Mouse (Mus musculus): ENCODE results near the gene Rpl27.
"Not testable (repeated sequence)": the region's sequence is repeated elsewhere in the genome, so short reads cannot be mapped to it uniquely, and the experiment has no call there.

Gene Rpl27

DNA sequence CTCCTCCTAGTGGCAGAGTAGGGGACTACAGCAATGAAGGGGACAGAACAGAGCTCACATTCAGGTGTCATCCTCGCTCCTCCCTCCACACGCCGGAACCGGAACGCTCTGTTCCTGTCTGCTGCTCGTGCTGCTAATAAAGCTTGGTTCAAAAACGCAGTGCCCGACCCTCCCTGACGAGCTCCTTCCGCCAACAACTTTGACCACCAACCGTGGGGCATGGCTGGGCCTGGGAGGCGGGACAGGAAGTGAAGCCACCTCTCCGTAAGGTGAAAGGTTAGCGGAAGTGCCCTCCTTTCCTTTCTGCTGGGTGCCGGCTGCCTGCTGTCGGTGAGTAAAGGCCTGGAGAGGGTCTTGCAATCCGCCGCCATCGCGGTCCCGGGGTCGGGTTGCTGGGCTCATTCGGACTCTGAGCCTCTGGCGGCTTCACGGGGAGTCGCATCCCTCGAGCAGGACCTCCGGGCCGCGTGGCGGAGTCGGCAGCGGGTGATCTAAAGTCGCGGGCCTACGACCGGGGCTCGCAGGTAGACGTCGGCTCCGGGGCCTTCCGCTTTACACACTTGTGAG is at the start of gene Rpl27:
TSS of gene Rpl27 (plus strand) at position 172 of the 567 bp plus-strand sequence.
- DNase-seq (ENCODE audit: low spot score in 2 of 2): peak; percentile 82 to 93

GRCm38 (mm10) chr11:101395110-101395509 is 47.0 kb upstream of the Rpl27 start:
- DNase-seq (ENCODE audit: low spot score in 2 of 2): peak in 1 of 2 experiments; percentile 52

- no peak for DNase-seq (ENCODE audit: low spot score in 2 of 2)
Measured at GRCm38 (mm10) chr11:101415306-101415705, 26.8 kb upstream of the Rpl27 start.

DNA sequence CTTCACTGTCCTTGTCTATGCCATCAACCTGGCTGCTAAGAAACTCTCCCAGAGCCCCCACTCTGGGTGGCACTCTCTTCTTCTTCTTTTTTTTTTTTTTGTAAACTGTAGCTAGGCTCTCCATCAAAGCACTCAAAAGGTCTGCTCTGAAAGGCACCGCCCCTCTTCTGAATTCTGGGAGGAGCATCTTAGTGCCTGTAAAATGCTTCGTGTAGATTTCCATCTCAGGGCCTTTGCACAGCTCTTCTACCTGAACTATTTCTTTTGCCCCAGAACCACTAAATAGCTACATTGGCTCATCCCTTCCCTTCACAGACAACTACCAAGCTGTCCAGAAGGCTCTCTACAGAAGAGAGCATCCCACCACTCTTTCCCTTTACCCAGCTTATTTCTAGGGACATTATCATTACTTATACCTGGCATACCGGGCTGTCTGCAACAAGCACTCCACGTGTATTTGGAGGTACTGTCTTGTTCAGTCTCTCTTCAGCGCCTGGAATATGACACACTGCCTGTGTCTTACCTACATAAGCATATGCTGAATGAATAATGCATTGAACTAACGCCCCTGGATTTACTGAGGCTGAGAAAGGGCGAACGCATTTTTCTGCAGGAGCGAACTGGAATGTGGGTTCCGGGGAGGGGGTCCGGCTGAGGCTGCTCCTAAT is 25.5 kb upstream of the Rpl27 start:
- no peak for DNase-seq (ENCODE audit: low spot score in 2 of 2)

DNA sequence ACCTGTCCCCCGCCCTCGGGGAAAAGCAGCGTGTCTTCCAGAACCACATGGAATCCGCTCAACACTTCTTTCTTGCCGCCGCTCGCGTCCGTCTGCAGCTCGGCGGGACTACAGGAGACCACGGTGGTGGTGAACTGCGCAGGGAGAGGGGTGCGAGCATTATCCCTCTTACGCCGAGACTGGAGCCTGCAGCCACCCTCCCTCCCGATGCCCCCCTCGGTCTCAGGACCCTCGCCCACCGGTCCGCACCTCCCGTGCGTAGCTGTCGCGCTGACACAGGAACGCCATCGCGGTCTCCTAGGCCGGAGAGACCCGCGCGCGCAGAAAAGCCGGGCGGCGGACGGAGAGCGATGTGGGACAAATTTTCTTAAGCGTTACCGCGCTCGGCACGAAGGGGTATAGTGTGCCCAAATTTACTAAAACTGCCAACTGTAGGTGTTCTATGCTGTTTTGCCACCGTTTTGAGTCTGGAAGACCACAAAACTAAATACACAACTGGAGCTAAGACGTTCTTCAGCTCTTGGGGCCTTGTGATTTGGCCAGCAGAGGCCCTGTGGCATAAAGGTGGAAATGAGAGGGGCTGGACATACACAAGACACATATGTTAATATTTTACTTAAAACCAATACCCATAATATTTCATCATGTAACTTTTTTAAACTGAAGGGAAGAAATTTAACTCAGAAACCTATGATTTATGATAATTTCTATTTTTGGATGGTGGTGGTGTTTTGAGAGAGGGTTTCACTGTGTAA is 24.8 kb upstream of the Rpl27 start, which contains the start of gene Aarsd1:
TSS of gene Aarsd1 (minus strand) at position 515 of the 755 bp plus-strand sequence.
- peak; percentile 83 to 89 for DNase-seq (ENCODE audit: low spot score in 2 of 2)

DNA sequence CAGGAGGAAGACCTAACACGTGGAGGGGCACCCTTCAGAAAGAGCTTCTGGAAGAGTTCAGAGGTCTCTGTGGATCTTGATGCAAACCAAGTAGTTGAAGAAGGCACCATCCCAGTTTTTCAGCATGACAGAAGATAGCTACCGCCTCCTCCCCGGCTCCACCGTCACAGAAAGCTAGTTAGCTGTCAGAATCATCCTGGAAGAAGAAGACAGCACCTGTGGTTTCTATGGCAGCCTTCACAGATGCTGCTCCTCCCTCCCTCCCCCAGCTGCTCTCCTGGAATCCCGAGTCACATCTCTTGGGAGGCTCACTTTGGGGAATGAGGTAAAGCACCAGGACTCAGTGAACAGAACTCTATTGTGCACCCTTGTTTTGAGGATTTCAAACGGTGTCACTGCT is 23.1 kb upstream of the Rpl27 start:
- no peak for DNase-seq (ENCODE audit: low spot score in 2 of 2)

DNA sequence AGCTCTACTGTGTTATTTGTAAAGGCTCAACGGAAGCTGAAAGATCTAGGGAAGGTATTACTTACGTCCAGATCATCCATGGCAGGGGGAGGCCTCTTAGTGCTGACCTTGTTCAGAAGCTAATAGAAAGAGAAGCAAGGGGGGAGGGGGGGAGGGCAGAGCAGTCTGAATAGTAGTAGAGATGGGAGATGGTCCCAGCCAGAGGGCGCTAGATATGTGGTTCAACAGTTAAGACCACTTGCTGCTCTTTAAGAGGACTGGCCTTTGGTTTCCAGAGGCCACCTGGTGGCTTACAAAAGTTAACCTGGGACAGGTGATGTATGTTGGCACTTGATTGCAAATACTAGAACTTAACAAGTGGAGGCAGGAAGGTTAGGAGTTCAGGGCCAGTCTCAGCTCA is 22.5 kb upstream of the Rpl27 start:
- DNase-seq (ENCODE audit: low spot score in 2 of 2): no peak

DNA sequence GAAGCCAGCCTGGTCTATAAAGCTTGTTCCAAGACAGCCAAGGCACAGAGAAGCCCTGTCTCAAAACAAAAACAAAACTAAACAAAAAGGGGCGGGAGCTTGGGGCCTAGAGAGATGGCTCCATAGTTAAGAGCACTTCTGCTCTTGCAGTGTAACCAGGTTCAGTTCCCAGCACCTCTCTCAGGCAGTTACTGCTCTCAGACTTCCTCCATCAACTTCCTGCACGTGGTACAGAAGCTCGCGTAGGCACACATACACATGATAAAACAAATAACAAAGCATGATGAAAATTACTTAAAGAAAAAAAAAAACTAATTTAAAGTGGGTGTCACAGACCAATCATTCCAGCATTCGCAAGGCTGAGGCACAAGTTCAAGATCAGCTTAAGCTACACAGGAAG is 21.9 kb upstream of the Rpl27 start:
- no peak for DNase-seq (ENCODE audit: low spot score in 2 of 2)

GRCm38 (mm10) chr11:101424105-101424851 is 17.8 kb upstream of the Rpl27 start, which contains the start of gene Gm27029:
Gene Gm27029, minus strand, starts transcription at chr11:101424796.
- DNase-seq (ENCODE audit: low spot score in 2 of 2): peak; percentile 20 to 23

DNA sequence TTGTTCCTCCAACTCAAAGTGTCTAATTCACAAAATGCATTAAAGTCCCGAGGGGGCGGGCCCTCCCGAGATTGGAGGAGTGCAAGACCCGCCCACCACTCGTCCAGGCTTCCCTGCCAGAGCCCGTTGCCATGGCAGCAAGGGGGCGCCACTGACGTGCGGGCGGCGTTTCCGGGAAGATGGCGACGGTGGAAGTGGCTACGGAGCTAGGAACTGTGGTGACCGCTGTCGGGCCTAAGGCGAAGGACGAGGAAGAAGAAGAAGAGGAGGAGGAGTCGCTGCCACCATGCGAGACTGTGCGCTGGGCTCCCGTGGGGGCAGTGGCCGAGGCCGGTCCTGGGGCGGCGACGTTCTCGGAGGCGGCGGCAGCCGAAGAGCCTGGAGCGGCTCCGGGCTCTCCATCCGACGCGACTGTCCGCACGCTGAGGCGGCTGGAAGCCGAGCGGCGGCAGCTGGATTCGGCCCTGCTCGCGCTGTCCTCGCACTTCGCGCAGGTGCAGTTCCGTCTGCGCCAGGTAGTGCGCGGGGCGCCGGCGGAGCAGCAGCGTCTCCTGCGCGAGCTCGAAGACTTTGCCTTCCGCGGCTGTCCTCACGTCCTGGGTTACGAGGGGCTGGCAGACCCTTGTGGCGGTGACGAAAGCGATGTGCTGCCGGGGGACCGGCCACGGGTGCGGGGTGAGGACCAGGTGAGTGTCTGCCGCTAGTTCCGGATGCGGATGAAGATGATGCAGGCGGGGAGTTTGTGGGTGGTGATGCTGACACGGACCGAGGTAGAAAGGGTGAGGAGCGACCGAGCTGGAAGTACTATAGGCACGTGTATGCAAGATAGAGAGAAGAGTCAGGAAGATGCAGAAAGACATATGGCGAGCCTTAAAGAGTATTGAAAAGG is 16.9 kb upstream of the Rpl27 start, which contains the start of the genes Rundc1 and Ptges3l:
TSS of gene Rundc1 (plus strand) at position 161 of the 889 bp plus-strand sequence.
TSS of gene Ptges3l (minus strand) at position 409 of the 889 bp plus-strand sequence.
- peak; percentile 97 to 98 for DNase-seq (ENCODE audit: low spot score in 2 of 2)

DNA sequence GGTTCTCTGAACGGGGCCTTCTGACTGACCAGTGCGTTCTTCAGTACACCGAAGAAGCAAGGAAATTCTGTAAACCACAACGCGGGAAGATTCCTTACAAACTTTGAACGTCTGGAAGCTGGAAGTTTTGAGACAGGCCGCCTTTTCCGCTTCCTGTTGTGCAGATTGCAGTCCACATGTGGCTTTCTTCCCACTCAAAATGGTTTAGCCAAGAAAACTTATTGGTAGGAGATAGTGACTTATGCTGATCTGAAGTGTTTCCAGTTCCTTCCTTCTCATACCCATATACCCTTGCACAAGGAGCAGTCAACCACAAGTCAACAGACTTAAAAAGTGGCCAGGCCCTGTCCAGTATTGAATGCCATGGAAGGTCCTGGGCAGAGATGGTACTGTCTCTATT is 15.9 kb upstream of the Rpl27 start:
- DNase-seq (ENCODE audit: low spot score in 2 of 2): no peak

DNA sequence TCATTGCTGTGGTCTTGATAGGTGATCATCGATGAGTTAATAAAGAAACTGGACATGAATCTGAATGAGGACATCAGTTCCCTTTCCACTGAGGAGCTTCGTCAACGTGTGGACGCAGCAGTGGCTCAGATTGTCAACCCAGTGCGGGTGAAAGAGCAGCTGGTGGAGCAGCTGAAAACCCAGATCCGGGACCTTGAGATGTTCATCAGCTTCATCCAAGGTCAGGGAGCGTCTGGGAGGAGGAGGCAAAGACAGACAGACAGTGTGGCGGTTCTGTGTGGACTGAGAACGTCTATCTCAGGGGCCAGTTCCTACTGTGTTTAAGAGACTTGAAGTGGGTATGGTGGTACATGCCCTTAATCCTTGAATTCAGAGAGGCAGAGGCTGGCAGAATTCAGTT is 10.8 kb upstream of the Rpl27 start:
- no peak for DNase-seq (ENCODE audit: low spot score in 2 of 2)

DNA sequence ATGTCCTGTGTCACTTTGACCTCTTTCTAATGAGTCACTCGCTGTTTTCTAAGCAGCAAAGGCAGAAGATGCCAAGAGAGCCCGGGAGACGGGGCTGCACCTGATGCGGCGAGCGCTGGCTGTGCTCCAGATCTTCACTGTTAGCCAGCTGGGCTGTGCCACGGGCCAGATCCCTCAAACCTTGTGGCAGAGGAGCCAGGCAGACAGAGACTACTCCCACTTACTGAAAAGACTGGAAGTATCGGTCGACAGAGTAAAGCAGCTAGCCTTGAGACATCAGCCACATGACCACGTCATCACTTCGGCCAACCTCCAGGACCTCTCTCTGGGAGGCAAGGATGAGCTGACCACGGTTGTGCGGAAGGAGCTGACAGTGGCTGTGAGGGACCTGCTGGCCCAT is 8.7 kb upstream of the Rpl27 start:
- DNase-seq (ENCODE audit: low spot score in 2 of 2): no peak

DNA sequence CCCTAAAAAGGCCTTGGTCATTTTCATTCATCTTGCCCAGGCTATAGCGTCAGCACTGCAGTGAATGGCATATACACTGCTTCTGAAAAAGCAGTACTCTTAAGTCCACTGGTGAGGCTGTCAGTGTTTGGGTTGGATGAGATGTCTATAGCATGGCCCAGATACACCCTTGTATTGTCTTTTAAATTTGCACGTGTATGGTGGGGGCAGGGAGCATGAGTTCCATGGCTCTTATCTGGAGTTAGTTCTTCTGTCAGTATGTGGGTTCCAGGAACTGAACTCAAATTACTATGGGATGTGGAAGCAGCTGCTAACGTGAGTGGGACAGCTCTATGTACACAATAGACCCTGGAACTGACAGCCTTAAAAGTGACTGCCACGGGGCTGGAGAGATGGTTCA is 6.3 kb upstream of the Rpl27 start:
- no peak for DNase-seq (ENCODE audit: low spot score in 2 of 2)

DNA sequence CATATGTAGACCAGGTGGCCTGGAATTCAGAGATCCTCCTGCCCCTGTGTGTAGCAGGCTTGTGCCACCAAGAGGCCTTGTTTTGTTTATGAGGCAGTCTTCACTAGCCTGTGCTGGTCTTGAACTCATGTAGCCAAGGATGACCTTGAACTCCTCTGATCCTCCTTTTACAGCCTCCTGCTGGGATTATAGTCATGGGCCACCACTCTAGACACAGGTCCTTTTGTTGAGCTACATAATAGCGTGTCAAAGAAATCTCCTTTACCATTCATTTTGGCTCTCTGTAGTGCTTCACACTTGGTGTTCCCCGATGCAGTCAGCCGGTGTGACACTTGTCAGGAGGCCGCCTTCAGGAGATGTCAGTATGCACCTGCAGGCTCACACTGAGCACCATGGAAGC is 5.2 kb upstream of the Rpl27 start:
- DNase-seq (ENCODE audit: low spot score in 2 of 2): no peak

GRCm38 (mm10) chr11:101438006-101438405 is 4.1 kb upstream of the Rpl27 start:
- not testable (repeated sequence) for DNase-seq (ENCODE audit: low spot score in 2 of 2)

GRCm38 (mm10) chr11:101441450-101442126 is 510 bp upstream of the Rpl27 start:
- not testable (repeated sequence) for DNase-seq (ENCODE audit: low spot score in 2 of 2)

- no peak for DNase-seq (ENCODE audit: low spot score in 2 of 2)
Measured at GRCm38 (mm10) chr11:101442760-101443159, 662 bp downstream of the Rpl27 start.

DNA sequence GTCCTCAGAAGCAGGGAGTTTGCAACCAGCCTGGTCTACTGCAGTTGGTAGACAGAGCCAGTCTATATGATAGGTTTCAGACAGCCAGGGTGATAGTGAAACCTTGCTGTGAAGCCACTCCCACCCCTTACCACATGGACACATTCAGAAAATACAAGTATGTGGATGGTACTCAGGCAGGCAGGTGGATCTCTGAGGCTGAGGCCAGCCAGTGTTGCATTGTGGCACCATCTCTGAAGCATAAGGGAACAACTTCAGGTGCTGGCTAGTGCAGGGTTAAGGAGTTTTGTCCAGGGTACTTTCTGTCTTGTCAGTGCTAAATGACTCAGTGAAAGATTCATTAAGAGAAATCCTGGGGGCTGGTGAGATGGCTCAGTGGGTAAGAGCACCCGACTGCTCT is 4.2 kb downstream of the Rpl27 start:
- no peak for DNase-seq (ENCODE audit: low spot score in 2 of 2)

GRCm38 (mm10) chr11:101446860-101447259 is 4.8 kb downstream of the Rpl27 start:
- DNase-seq (ENCODE audit: low spot score in 2 of 2): not testable (repeated sequence)

Data from frontal cortex, postnatal 25 days (tissue).